Mouse (Mus musculus): ENCODE results near the gene Cdk13.

Cdk13 gene

DNA sequence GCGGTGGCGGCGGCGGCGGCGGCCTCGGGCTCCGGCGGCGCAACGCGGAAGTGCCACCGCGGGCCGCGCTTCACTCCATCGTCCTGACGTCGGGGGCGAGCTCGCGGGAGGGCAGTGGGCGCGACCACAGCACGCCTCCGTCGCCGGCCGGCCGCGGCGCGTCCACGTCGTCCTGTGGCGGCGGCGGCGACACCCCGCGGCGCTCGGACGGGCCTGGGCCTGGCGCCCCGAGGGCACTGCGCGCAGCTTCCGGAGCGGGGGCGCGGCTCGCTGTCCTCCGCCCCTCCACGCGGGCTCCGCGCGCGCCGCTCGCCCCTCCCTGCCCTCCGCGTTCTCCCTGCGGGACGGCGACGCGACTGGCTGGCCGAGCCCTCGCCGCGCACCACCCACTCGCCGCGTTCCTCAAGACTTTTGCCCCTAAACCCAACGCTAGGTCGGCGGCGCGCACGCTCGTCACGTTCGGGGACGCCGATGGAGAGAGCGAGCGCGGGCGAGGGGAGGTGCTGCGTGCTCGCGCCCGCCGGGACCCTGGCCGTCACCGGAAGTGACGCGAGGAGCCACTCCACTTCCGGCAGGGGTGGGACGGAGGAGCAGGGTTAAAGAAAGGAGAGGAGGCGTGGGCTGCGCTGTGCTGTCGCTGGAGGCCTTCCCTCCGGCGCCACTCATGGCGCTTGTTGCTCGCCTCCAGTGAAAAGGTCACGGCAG, at the start of gene Cdk13:
Cdk13 (minus strand) TSS at position 189 of the 705 bp plus-strand sequence.
- DNase-seq, result peak; percentile 100

DNA sequence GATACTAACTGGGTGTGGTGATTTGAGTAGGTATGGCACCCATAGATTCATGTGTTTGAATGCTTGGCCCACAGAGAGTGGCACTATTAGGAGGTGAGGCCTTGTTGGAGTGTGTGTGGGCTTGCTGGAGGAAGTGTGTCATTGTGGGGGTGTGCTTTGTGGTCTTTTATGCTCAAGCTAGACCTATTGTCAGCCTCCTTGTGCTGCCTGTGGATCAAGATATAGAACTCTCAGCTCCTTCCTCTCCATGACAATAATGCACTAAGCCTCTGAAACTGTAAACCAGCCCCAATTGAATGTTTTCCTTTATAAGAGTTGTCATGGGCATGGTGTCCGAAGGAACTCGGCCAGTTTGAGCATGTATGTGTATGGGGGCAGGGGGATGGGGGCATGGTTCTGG, 38.4 kb upstream of the Cdk13 start:
- DNase-seq, result no peak

DNA sequence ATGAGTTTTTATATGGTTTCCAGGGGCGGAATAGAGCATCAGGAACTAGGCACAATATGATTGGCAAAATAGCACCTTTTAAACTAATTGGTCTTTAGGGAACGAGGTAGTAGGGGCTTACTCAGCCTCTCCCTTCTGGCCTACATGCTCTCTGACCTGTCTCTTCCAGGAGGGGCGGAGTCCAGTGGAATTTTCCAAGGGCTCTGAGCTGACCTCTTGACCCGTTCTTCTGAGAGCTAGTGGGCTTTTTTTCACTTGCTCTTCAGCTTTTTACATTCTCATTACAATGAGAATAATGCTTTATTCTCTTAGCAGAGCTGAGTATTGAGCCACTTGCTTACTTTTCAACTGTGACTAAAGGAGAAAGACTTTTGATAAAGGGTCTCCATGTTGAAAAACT, 37.9 kb upstream of the Cdk13 start:
- peak; percentile 44 for DNase-seq

DNA sequence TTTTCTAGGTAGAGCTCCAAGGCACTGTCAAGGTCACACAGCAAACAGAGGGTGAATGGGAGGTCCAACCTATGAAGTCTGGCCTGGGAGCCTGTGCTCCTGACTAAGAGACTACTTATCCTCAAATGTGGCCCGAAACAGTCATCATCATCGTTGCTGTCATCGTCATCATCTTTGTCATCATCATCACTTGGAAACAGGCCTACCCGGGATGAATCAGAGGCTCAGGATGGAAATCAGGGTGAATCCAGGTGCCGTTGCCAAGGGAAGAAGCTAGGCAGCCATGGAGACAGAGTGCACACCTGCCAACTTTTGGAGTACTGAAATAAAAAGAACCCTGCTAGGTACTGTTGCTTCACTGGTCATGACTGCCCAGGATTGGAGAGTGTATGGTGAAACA, 34.2 kb upstream of the Cdk13 start:
- no peak for DNase-seq

DNA sequence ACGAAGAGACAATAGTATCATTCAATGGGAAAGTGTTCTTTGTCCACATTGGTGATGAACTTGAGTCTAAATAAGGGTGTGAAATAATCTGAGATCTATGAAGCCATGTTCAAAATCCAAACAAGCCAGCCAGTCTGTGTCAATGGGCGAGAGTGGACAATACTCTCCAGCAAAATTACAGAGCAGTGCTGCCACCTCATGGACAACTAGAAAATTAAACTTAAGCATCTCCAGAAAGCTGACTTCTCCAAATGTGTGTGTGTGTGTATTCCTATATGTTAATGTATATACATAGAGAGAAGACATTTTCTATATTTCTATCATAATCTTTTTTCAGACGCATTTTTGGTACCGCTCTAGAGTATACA, 33.6 kb upstream of the Cdk13 start:
- DNase-seq, result peak; percentile 84

DNA sequence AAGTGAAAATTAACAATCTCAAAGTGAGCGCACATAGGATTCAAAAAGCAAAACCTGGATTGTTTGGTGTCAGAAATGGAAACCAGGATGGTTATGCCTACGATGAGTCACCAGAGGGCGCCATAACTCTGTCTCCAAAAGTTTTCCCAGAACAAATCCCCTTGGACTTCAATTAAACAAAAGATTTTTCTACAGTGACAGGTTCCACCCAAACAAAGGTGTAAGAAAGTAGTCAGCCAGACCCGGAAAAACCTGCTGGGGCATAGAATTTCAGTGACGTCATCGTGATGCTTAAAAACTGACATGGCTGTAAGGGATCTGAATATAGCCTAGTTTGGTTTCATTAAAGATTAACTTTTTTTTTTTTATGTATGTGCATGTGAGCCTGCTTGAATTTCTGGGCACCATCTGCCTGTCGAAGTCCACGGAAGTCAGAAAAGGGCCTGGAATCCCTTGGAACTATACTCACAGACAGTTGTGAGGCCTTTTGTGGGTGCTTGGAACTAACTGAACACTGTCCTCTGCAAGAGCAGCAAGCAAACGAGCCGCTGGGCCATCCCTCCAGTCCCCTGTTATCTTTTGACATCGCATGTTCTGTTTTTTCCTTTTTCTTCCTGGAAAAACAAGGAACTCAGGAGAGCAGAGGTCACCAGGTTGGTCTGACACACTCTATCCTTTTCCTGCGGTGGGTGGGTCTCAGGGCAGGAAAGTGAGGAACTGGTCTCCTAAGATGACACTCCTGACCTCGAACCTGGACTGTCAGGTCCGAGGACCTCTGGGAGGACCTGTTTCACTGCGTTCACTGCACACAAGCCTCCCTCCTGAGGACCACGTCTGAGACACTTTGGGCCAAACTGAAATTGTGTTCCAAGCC, 33.0 kb upstream of the Cdk13 start:
- DNase-seq, result peak; percentile 54

DNA sequence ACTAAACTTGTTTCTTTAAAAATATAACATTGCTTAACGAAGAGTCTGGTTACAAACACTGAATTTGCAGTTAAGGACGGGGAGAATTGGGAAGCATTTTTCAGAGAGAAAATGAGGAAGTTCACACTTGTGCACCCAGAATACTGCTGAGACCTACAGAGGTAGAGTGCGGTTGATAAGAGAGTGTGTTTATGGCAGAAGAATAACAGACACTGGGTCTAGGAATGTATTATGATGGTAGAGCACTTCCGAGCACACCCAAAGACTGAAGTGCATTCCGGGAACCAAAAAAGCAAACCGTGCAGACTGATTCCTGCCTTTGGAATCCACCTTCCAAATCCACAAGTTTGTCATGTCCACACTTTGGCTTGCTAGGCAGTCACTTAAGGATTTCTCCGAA, 31.9 kb upstream of the Cdk13 start:
- no peak for DNase-seq

DNA sequence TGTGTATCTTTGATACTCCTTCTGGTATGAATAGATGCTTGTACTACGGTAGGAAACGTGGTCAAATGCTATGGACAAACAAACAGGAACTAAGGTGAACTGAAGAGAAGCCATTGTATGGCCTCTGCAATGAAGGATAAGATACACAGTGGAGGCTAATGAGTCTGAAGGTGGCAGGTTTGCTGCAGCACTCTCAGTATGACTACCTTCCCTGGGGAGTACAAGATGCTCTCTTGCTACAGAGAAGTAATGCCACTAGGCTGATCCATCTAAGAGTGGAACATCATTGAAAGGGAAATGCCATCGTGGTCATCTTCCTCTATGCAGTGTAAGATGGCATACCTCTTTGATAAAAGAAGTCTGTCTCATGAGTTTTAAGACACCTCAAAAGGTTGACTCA, 28.0 kb upstream of the Cdk13 start:
- no peak for DNase-seq

DNA sequence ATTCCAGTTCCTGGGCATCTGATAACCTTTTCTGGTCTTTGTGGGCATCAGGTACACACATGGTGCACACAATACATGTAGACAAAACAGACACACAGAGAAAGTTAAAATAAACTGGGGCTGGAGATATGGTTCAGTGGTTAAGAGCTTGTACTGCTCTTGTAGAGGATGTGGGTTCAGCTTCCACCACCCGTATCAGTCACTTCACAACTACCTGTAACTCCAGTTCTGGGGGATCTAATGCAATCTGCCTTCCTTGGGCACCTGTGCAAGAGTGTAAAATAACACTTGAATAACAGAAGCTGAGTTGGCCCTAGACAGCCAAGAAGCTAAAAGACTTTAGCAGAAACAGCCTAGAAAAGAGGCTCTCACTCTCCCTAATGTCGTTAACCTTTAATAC, 12.3 kb upstream of the Cdk13 start:
- DNase-seq, result no peak

DNA sequence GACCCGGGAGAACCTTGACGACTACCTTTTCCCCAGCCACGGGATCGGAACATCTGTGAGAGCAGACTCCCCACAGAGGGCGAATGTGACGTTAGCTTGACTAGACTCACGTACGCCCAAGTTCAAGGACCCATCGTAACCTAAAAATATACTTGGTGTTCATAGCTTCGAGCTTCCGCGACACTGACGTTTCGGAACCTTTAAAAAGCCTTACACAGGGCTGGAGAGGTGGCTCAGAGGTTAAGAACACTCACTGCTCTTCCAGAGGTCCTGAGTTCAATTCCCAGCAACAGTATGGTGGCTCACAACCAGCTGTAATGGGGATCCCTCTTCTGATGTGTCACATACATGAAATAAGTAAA, 698 bp upstream of the Cdk13 start:
- DNase-seq, result no peak

DNA sequence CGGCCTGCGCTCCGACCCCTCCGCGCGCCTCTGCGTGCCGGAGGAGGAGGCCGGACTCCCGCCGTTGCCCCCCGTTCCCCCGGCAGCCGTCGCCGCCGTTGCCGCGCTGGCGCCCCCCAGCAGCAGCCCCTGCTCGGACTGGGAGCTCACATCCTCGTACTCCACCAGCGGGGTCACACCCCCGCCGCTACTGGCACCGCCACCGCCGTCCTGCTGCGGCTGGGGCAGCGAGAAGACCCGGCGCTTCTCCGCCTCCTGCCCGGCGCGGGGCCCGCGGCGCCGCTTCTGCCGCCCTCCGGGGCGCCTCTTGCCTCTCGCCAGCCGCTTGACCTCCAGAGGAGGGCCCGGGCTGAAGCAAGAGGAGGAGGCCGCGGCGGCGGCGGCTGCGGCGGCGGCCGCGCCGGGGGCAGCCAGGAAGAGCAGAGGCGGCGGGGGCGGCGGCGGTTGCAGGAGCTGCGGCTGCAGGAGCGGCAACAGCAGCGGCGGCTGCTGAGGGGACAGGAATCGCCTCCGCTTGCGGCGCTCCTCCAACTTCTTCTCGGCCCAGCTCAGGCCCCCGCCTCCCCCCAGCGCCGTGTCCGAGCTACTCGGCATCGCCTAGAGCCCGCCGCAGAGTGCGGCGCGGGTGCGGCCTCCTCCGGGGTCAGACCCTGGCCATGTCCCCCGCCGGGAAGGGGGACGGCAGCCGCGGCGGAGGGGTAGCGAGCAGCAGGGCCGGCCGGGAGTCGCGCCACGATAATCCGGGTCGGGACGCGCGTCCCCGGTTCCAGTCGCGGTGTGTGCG, 647 bp downstream of the Cdk13 start:
- DNase-seq, result peak; percentile 63

DNA sequence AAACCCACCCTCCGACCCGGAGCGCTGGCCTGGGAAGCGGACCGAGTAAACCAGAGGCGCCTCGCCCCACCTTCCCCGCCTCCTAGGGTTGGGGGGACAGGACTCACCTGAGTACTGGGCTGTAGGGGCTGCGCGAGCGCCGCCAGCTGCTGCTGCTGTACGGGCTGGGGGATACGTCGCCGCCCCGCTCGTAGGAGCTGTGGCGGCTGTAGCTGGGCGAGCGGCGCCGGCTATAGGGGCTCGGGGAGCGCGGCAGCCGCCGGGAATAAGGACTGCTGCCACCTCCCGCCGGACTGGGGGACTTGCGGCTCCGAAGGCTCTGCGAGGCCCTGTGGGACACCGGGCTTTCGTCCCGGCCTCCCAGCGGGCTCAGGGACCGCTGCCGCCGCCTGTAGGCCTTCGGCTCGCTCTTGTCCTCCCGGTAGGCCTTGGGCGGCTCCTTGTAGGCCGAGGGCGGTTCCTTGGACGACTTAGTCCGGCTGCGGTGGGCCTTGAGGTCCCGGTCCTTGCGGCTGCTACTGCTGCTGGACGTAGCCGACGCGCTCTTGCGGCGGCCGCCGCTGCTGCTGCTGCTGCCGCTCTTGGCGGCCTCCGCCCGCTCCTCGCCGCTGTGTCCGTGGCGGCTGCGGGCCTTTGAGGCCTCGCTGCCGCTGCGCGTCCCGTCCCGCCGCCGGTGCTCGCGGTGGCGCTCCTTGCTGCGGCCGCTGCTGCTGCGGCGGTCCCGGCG, 1.4 kb downstream of the Cdk13 start:
- peak; percentile 87 for DNase-seq

DNA sequence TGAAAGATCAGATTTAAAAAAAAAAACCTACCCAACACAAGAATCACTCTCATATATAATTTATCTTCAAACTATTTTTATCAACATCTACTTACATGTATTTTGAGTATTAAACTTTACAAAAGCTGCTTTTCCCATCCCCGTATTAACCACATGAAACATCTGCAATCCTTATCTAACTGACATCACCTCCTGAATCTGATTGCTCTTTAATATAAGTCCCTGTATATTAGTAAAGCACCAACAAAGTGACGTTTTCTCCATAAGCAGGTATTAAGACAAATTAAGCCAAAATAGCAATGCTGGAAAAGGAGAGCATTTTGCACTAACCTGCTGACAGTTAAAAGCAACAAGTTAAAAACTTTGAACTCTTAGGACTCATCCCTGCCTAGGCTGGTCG, 2.0 kb downstream of the Cdk13 start:
- DNase-seq, result no peak

DNA sequence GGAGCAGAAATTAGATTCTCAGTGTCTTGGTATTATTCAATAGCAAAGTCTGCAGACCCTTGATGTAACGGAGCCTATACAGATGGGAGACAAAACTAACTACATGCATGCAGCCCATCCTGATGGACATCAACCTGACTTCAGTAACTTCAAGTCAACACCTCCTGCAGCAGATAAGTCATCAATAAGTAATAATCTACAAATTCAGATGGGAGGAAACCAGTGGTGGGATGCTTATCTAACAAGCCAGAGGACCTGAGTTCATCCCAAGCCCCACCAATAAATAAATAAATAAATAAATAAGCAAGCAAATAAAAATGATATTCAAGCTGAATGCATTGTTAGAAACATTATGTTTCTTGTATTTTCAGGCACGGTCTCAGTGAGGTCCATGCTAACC, 5.2 kb downstream of the Cdk13 start:
- DNase-seq, result no peak

DNA sequence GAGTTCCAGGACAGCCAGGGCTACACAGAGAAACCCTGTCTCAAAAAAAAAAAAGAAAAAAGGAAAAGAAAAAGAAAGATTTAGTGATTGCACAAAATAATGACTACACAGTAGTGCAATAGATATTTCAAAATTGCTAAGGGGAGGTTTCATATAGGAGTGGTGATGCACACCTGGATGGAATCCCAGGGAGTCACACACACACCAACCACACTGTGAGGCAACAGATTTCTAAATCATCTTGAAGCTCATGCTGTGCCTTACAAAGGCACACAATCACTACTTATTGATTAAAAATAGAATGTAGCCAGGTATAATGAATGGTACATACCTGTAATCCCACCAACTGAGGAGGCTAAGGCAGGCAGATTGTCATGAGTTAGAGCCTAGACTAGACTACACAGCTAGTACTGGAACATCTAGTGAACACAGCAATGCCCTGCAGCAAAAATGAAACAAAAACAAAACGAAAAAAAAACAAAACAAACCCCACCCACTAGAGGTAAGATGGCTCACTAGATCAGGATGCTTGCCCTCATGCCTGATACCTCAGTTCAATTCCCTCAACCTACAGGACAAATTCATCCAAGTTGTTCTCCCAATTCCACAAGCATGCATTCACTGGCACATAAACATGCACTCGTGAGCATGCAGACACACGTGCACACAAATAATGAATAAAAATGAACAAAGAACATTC, 9.0 kb downstream of the Cdk13 start:
- no peak for DNase-seq

DNA sequence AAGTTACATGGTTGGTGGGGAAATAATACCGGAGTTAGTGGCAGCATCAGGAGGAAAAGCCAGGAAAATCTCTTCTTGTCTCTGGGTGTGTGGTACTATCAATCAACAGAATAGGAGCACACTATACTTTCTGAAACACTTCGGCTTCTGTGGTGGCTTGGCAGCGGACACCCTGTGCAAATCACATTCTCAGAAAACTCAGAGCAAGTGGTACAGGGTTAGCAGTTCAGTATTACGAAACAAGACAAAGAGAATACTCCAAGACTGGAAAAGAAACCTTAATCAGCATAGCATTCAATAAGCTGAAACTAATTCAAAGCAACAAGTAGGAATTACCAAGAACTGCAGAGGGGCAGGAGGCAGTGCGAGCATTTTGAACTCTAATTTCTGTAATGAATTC, 21.3 kb downstream of the Cdk13 start:
- no peak for DNase-seq

DNA sequence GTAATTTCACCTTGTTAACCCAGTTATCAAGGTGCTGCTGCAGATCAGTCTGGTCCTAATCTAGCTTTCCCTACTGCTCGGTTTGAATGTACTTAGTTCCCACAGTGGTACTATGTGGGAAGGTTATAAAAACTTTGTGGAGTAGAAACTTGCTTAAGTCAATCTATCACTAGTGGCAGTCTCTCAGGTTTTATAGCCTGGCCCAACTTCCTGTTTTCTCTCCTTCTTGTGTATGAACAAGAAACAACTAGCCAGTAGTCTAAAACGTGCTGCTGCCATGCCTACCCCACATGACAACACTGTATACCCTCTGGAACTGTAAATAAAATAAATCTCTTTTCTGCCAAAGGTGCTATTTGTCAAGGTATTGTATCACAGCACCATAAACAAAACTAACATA, 25.0 kb downstream of the Cdk13 start:
- no peak for DNase-seq

DNA sequence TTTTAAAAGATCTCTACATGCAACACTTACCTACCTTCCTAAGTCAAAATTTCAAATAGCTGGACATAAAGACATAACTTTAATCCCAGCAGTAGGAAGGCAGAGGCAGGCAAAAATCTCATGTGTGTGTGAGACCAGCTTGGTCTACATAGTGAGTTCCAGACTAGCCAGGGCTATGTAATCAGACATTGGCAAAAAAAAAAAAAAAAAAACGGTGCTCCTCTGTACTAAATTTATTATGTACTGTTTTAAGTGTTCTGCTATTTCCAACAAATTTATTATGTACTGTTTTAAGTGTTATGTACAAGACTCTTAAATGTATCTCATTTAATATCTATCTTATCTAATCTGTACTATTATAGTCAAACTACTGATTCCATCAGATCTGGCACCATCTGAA, 28.6 kb downstream of the Cdk13 start:
- DNase-seq, result no peak

DNA sequence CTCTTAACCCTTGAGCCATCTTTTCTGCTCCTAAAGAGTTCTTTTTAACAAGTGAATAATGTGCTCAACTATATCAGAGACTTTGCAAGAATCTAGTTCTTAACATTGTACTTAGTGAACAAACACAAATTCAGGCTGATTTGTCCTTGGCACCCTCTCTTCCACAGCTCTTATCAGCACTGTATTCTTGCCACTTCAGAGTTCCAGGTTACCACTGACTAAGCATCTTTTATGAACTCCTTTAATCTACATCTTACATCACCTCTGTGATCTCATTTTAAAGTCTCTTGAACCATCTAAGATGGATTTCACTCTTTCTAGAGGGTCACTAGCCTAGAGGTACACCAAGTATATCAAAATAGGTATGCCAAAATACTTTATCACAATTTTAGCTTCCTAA, 29.5 kb downstream of the Cdk13 start:
- DNase-seq, result no peak

DNA sequence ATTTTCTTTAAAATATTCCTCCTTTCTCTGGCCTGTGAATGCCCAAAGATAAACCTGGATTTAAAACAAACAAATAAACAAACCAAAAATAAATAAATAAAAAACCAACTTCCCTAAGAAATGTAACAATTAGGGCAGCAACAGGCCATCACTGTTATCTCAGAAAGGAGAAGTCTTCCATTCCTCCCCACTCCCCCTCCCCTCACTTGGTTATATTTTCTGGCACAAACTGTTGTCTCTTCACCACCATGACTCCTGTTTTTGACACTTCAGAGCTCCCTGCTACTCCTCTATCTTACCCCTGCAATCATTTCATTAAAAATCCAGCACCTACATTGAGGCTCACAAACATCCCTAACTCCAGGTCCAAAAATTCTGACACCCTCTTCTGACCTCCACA, 31.8 kb downstream of the Cdk13 start:
- no peak for DNase-seq

DNA sequence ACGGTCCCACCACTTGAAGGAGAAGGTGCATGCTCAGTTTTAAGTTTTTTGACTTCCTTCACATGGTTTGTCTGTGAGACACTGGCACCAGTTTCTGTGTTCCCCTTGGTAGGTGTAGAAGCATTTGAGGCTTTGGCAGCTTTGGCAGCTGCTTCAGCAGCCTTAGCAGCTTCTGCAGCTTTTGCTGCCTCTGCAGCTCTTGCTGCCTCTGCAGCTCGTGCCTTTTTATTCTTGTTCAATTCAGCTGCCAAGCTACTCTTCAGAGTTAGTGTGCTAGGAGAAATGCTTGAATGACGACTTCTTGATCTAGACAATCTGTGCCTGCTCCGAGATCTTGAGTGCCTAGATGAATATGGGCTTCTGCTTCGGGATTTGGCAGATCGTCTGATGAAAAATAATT, 32.3 kb downstream of the Cdk13 start:
- DNase-seq, result no peak

DNA sequence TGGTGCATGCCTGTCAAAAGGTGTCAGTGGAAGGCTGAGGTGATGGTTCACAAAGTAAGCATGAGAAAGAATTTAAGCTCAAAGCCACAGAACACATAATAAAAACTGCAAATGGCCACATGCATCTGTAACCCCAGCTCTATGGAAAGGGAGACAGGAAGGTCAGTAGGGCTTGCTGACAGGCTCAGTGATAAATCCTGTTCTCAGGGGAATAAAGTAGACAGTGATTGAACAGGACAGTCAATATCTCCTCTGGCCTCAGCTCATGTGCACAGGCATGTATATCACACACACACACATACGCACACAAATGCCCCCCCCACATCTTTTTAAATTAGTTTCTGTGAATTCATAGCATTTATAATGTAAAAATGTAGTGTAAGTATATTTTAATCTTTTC, 42.5 kb downstream of the Cdk13 start:
- DNase-seq, result peak; percentile 14

DNA sequence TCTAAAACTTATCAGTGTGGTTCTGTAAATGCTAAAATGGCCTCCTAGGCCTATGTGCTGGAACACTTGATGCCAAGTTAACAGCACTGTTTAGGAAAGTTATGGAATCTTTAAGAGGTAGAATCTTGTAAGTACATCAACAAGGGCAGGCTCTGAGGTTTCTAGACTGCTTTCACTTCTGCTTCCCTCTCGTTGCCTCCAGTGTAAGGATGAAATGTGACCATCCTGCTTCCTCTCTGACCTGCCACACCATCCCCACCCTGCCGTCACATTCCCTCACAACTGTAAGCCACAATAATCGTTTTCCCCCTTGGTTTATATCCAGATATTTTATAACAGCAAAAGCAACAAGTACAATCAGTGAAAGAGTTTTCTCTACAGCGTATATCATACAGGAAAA, 49.9 kb downstream of the Cdk13 start:
- no peak for DNase-seq

Measured in embryo, embryonic 11 days (tissue).